Mouse (Mus musculus) liver, postnatal 0 days (tissue): ENCODE measurements around the gene Prph. TPM values are rescaled to one million over a fixed set of nuclear protein-coding genes. Genes with fewer than 3 reads are reported as not detected.
"Not testable (repeated sequence)": the region's sequence is repeated elsewhere in the genome, so short reads cannot be mapped to it uniquely, and the experiment has no call there.

ENCODE experiments used
- ATAC-seq: fragments of 200-750 bp; cut with Nextera tagmentation; 2 replicates; pipeline ENCODE4 v1.8.0; 2017; ENCODE audit warnings: mild to moderate bottlenecking, moderate library complexity
- DNase-seq: peaks from one replicate; pipeline ENCODE4 v3.0.0-alpha.2; 2016
- H3K27ac ChIP-seq: fragments of 300-500 bp; sonication (generic); 2 replicates; pipeline ENCODE4 v1.5.1; 2014; ENCODE audit warnings: antibody characterized with exemption, moderate library complexity, mild to moderate bottlenecking, low read depth
- H3K27me3 ChIP-seq: fragments of 300-500 bp; sonication (generic); 2 replicates; pipeline ENCODE4 v1.6.1; 2014; ENCODE audit warnings: low read length, control low read depth, mixed read lengths; ENCODE audit not compliant: insufficient read depth
- H3K36me3 ChIP-seq: fragments of 300-500 bp; sonication (generic); replicated peaks from 2 replicates; pipeline ENCODE4 v1.6.1; 2014; ENCODE audit warnings: mild to moderate bottlenecking, control low read depth, low read length, moderate library complexity, mixed read lengths; ENCODE audit not compliant: insufficient read depth
- H3K4me1 ChIP-seq: fragments of 300-500 bp; sonication (generic); 2 replicates; pipeline ENCODE4 v1.6.1; 2014; ENCODE audit warnings: antibody characterized with exemption, mild to moderate bottlenecking, control low read depth; ENCODE audit not compliant: insufficient read depth
- H3K4me2 ChIP-seq: fragments of 300-500 bp; sonication (generic); 2 replicates; pipeline ENCODE4 v1.6.1; 2014; ENCODE audit warnings: low read depth, mild to moderate bottlenecking, low read length, moderate library complexity, mixed read lengths
- H3K4me3 ChIP-seq: fragments of 300-500 bp; sonication (generic); 2 replicates; pipeline ENCODE4 v1.5.1; 2014; ENCODE audit warnings: low read depth, low read length
- H3K9ac ChIP-seq: fragments of 300-500 bp; sonication (generic); replicated peaks from 2 replicates; pipeline ENCODE4 v1.6.1; 2014; ENCODE audit warnings: mild to moderate bottlenecking, moderate library complexity
- H3K9me3 ChIP-seq: fragments of 300-500 bp; sonication (generic); 2 replicates; pipeline ENCODE4 v1.6.1; 2016; ENCODE audit warnings: mild to moderate bottlenecking, control low read depth, low read length, mixed read lengths
- CTCF ChIP-seq: sonication (generic); IDR thresholded peaks from 2 replicates; pipeline ENCODE4 v1.5.1; 2016; ENCODE audit warnings: antibody characterized with exemption, low read depth
- EP300 ChIP-seq: IDR thresholded peaks from 2 replicates; pipeline ENCODE4 v1.6.1; 2016; ENCODE audit warnings: antibody characterized with exemption, low read depth, mild to moderate bottlenecking
- WGBS: fragments of 180-500 bp; shearing (Covaris S2); extraction: QIAGEN DNeasy Blood & Tissue Kit; methylation state at CpG from one replicate; pipeline ENCODE4 v1.1.7; 2014; ENCODE audit not compliant: insufficient replicate concordance; 5-methylcytosine and 5-hydroxymethylcytosine counted together
- polyA plus RNA-seq: library from polyadenylated mRNA; unstranded; fragments of >200 nt; fragmentation: Nextera tagmentation; extraction: Ambion mirVana; gene quantifications from 2 replicates; pipeline ENCODE4 v1.2.1, GENCODE M21; 2015

The Prph gene
- polyA plus RNA-seq, 1 experiment from 2014 or later, result 0.85 TPM

- Histone ChIP-seq H3K4me3 (no peak overlapping the region), H3K27ac (no peak overlapping the region), H3K9me3 (no peaks in the 10 kb centered on the region), H3K36me3 (no peaks in the 10 kb centered on the region), H3K4me2 (no peak overlapping the region), H3K9ac (no peak overlapping the region), H3K4me1 (no peaks in the 10 kb centered on the region), H3K27me3 (no peaks in the 10 kb centered on the region)
- ATAC-seq, result no peak
- 59% methylated on average over 12 of the region's 12 CpGs for WGBS
- TF ChIP-seq CTCF (no peak), EP300 (no peak)
- no peak for DNase-seq
Observed at GRCm38 (mm10) chr15:99065557-99066165, 10.7 kb downstream of the Prph start.

- no peak overlapping the region for H3K9ac ChIP-seq
- WGBS, result 67% methylated on average over 1 of the region's 1 CpGs
- H3K4me3 ChIP-seq, result no peak overlapping the region
- no peaks in the 10 kb centered on the region for H3K9me3 ChIP-seq
- TF ChIP-seq EP300 (no peak), CTCF (peak; percentile 36; the same call in 1 of the 2 replicates)
- H3K36me3 ChIP-seq, result peaks cover under 1% of the 10 kb centered on the region; the same call in 1 of the 2 replicates
- H3K4me1 ChIP-seq, result peaks cover 10% of the 10 kb centered on the region
- DNase-seq (no peak), ATAC-seq (no peak)
- no peaks in the 10 kb centered on the region for H3K27me3 ChIP-seq
- no peak overlapping the region for H3K4me2 ChIP-seq
- H3K27ac ChIP-seq, result no peak overlapping the region
Observed at GRCm38 (mm10) chr15:99071988-99072387, 17.0 kb downstream of the Prph start.

- no peaks in the 10 kb centered on the region for H3K27me3 ChIP-seq
- 21% methylated on average over 9 of the region's 9 CpGs for WGBS
- H3K4me1 ChIP-seq, result peaks cover 10% of the 10 kb centered on the region
- DNase-seq, result no peak
- peak within 1 kb of the TSS; percentile 69 for H3K4me3 ChIP-seq
- TF ChIP-seq EP300, result no peak
- TF ChIP-seq CTCF, result no peak
- peaks cover 13% of the 10 kb centered on the region; the same call in 1 of the 2 replicates for H3K36me3 ChIP-seq
- peak within 1 kb of the TSS; percentile 78 for H3K4me2 ChIP-seq
- H3K9ac ChIP-seq, result peak within 1 kb of the TSS; percentile 78
- ATAC-seq, result peak; percentile 29
- H3K9me3 ChIP-seq, result no peaks in the 10 kb centered on the region
- peak within 1 kb of the TSS; percentile 89 for H3K27ac ChIP-seq
Observed at GRCm38 (mm10) chr15:99074019-99074599, 19.1 kb downstream of the Prph start, which contains the start of gene Troap. Troap (plus strand) TSS chr15:99074575.

- peaks cover 13% of the 10 kb centered on the region; the same call in 1 of the 2 replicates for H3K36me3 ChIP-seq
- peak overlapping the region; percentile 78 for H3K9ac ChIP-seq
- H3K4me1 ChIP-seq, result peaks cover 10% of the 10 kb centered on the region
- TF ChIP-seq EP300 (no peak), CTCF (no peak)
- peak overlapping the region; percentile 78 for H3K4me2 ChIP-seq
- peak overlapping the region; percentile 89 for H3K27ac ChIP-seq
- WGBS, result under 1% methylated on average over 44 of the region's 44 CpGs
- no peaks in the 10 kb centered on the region for H3K27me3 ChIP-seq
- peak; percentile 97 for ATAC-seq
- no peaks in the 10 kb centered on the region for H3K9me3 ChIP-seq
- DNase-seq, result peak; percentile 97
- peak overlapping the region; percentile 69 for H3K4me3 ChIP-seq
Observed at GRCm38 (mm10) chr15:99074600-99075333, 19.8 kb downstream of the Prph start.

- H3K27me3 ChIP-seq, ATAC-seq, H3K27ac ChIP-seq, DNase-seq, H3K9me3 ChIP-seq: not testable (repeated sequence)
- Histone ChIP-seq H3K4me3 (peak overlapping the region; percentile 69; the same call in 1 of the 2 replicates), H3K4me2 (peak overlapping the region; percentile 78), H3K9ac (peak overlapping the region; percentile 78; the same call in 1 of the 2 replicates), H3K4me1 (peaks cover 10% of the 10 kb centered on the region), H3K36me3 (peaks cover 18% of the 10 kb centered on the region; the same call in 1 of the 2 replicates)
- 96% methylated on average over 3 of the region's 3 CpGs for WGBS
Observed at GRCm38 (mm10) chr15:99076011-99076410, 21.0 kb downstream of the Prph start.

- no peak overlapping the region for H3K9ac ChIP-seq
- TF ChIP-seq CTCF (no peak), EP300 (no peak)
Observed at GRCm38 (mm10) chr15:99078181-99078910, 23.4 kb downstream of the Prph start.

More at GRCm38 (mm10) chr15:99078181-99078910, 23.4 kb downstream of the Prph start:
- Histone ChIP-seq H3K36me3 (peaks cover 28% of the 10 kb centered on the region; the same call in 1 of the 2 replicates), H3K27me3 (no peaks in the 10 kb centered on the region), H3K4me1 (peaks cover 10% of the 10 kb centered on the region), H3K4me3 (no peak overlapping the region), H3K9me3 (no peaks in the 10 kb centered on the region), H3K4me2 (no peak overlapping the region), H3K27ac (no peak overlapping the region)
- DNase-seq, result no peak
- 75% methylated on average over 14 of the region's 15 CpGs for WGBS
- no peak for ATAC-seq
